Mouse (Mus musculus) embryonic fibroblast, embryonic 13.5 days (primary cell): ENCODE measurements around the gene Ccdc149.

Experiments
- CTCF ChIP-seq: IDR thresholded peaks from 2 replicates; pipeline ENCODE4 v1.5.1; 2011; ENCODE audit warnings: mild to moderate bottlenecking, control low read depth, low read length, moderate library complexity, borderline replicate concordance; ENCODE audit not compliant: insufficient read depth
- POLR2A ChIP-seq: IDR thresholded peaks from 2 replicates; pipeline ENCODE4 v1.6.1; 2011; ENCODE audit warnings: low read depth, mild to moderate bottlenecking, control low read depth, low read length, moderate library complexity

DNA sequence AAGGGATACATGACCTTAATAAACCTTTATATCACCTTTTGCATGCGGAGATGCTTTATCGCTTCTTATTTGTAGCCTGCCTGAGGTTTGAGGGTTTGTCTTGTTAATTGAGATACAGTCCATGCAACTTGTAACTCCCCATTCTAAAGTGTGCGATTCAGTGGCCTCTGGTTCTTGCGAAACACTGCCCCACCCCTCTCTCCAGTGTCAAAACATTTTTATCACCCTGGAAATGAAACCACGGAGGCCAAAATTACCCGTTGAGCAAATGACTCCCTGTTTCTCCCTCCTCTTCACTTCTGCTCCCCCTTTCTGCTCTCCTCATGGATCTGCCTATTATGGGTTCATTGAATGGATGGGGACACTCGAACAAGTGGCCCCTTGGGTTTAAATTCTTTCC is 115.7 kb downstream of the Ccdc149 start:
- TF ChIP-seq CTCF (no peak), POLR2A (no peak)
